Mouse (Mus musculus) forelimb bud, embryonic 11.5 days (tissue): ENCODE results near the gene Tcaim.
"Not testable (repeated sequence)": the region's sequence is repeated elsewhere in the genome, so short reads cannot be mapped to it uniquely, and the experiment has no call there.

ENCODE experiments used
- DNase-seq: peaks from one replicate; pipeline ENCODE4 v3.0.0-alpha.2; 2012; ENCODE audit warnings: low read depth, low spot score

The Tcaim gene

GRCm38 (mm10) chr9:122805053-122805844 lies at the start of gene Tcaim:
Tcaim (plus strand) TSS chr9:122805539.
- peak; percentile 90 for DNase-seq

- no peak for DNase-seq
Observed at GRCm38 (mm10) chr9:122757614-122758013, 47.7 kb upstream of the Tcaim start.

- no peak for DNase-seq
Observed at GRCm38 (mm10) chr9:122760111-122760510, 45.2 kb upstream of the Tcaim start.

GRCm38 (mm10) chr9:122785231-122785630 lies 20.1 kb upstream of the Tcaim start:
- DNase-seq = no peak

- no peak for DNase-seq
Observed at GRCm38 (mm10) chr9:122786534-122786933, 18.8 kb upstream of the Tcaim start.

- no peak for DNase-seq
Observed at GRCm38 (mm10) chr9:122805845-122806341, 554 bp downstream of the Tcaim start.

GRCm38 (mm10) chr9:122807186-122807585 lies 1.8 kb downstream of the Tcaim start:
- DNase-seq = no peak

- no peak for DNase-seq
Observed at GRCm38 (mm10) chr9:122810212-122810611, 4.9 kb downstream of the Tcaim start.

GRCm38 (mm10) chr9:122812386-122812785 lies 7.0 kb downstream of the Tcaim start:
- DNase-seq = no peak

GRCm38 (mm10) chr9:122814775-122815174 lies 9.4 kb downstream of the Tcaim start:
- no peak for DNase-seq

GRCm38 (mm10) chr9:122815239-122815851 lies 10.0 kb downstream of the Tcaim start:
- DNase-seq = no peak

GRCm38 (mm10) chr9:122823374-122824017 lies 18.2 kb downstream of the Tcaim start:
- DNase-seq = no peak

- no peak for DNase-seq
Observed at GRCm38 (mm10) chr9:122826743-122827142, 21.4 kb downstream of the Tcaim start.

GRCm38 (mm10) chr9:122829826-122830380 lies 24.6 kb downstream of the Tcaim start:
- DNase-seq = no peak

GRCm38 (mm10) chr9:122836126-122836525 lies 30.8 kb downstream of the Tcaim start:
- DNase-seq = peak; percentile 7

GRCm38 (mm10) chr9:122836790-122837189 lies 31.5 kb downstream of the Tcaim start:
- peak; percentile 18 for DNase-seq

- DNase-seq = no peak
Observed at GRCm38 (mm10) chr9:122837216-122837615, 31.9 kb downstream of the Tcaim start.

GRCm38 (mm10) chr9:122837680-122838079 lies 32.3 kb downstream of the Tcaim start:
- peak; percentile 43 for DNase-seq

GRCm38 (mm10) chr9:122843760-122844159 lies 38.4 kb downstream of the Tcaim start, which contains the start of gene Gm35549:
Gm35549 (minus strand) TSS chr9:122844035.
- no peak for DNase-seq

- no peak for DNase-seq
Observed at GRCm38 (mm10) chr9:122845621-122846020, 40.3 kb downstream of the Tcaim start.

- no peak for DNase-seq
Observed at GRCm38 (mm10) chr9:122846156-122846555, 40.8 kb downstream of the Tcaim start.

- DNase-seq = not testable (repeated sequence)
Observed at GRCm38 (mm10) chr9:122847811-122848311, 42.5 kb downstream of the Tcaim start.
